Mouse (Mus musculus): ENCODE results near the gene Astl.

The Astl gene

DNA sequence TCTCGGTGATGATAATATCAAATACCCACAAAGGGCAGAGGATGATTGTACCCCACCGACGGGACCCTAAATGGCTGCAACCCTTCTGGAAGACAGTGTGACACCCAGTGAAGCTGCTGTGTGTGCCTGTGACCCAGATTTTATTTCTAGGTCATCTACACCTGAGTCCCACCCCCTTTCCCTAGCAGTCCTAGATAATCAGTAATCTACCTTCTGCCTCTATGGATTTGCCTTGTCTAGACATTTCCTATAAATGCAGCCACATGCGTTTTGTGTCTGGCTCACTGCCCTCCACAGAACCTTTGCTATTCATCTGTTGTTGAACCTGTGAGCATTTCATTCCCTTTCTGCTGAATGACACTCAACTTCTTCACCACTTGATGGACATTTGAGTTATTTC lies 15.4 kb downstream of the Astl start:
- in situ Hi-C loops (cut with MboI, MseI) = no loop called here

DNA sequence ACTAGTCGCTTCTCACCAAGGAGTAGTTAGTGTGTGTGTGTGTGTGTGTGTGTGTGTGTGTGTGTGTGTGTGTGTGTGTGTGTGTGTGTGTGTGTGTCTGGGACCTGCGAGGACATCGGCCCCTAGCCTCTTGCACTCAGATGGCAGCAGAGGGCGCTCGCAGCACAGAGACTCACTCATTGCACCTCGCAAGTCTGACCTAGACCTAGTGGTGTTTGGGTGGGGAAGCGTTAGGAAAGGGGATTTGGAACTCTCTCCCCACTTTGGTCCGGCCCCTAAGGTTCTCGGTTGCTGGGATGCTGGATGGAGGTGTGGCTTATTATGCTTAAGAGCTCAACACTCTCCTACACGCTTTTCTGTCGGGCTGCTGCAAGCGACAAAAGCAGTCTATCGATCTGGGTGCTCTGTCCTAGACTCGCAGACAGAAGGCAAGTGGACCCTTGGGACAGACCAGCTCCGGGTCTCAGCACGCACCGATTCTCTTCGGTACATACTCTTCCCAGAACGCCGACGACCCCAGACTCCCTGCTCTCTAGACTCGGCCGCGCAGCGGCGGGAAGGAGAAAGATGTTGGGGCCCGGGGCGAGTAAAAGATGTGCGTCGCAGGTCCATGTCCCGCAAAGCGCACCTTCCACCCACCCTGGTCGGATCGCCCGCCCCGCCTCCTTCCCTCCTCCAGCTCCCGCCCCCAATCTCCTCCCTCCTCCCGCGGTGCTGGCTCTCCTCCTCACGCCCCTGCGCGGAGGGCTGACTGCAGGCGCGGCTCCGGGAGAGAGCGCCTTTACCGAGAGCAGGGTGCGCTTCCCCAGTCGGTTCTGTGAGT lies 24.2 kb downstream of the Astl start, which contains the start of gene Adra2b:
Gene Adra2b, plus strand, starts transcription at position 750 of the 823 bp plus-strand sequence.
- in situ Hi-C loops (cut with MboI, MseI) = loop anchor here in 1 of 2 experiments (10.0 kb wide), 1 partner anchor 92 kb away; no protein-coding TSS in a partner anchor

DNA sequence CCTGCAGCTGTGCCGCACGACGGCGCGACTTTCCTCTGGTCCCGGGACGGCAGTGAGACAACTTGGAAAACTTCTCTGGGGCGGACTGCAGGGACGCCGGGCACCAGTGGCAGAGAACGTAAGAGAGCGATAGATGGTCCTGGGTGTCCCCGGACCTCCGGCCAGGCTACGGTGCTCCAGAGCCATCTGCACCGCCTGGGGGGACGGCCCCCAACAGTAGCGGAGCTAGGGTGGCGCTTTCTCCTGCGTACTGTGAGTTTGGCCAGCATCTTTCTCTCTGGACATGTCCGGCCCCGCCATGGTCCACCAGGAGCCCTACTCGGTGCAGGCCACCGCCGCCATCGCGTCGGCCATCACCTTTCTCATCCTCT lies 24.8 kb downstream of the Astl start:
- in situ Hi-C loops (cut with MboI, MseI) = loop anchor here in 1 of 2 experiments (10.0 kb wide), 1 partner anchor 92 kb away; no protein-coding TSS in a partner anchor

DNA sequence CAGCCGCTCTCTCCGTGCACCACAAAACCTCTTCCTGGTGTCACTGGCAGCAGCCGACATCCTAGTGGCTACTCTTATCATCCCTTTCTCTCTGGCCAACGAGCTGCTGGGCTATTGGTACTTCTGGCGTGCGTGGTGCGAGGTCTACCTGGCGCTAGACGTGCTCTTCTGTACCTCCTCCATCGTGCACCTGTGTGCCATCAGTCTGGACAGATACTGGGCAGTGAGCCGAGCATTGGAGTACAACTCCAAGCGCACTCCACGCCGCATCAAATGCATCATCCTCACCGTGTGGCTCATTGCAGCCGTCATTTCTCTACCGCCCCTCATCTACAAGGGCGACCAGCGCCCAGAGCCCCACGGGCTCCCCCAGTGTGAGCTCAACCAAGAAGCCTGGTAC lies 25.3 kb downstream of the Astl start:
- in situ Hi-C loops (cut with MboI, MseI) = loop anchor here in 1 of 2 experiments (10.0 kb wide), 1 partner anchor 91 kb away; no protein-coding TSS in a partner anchor

DNA sequence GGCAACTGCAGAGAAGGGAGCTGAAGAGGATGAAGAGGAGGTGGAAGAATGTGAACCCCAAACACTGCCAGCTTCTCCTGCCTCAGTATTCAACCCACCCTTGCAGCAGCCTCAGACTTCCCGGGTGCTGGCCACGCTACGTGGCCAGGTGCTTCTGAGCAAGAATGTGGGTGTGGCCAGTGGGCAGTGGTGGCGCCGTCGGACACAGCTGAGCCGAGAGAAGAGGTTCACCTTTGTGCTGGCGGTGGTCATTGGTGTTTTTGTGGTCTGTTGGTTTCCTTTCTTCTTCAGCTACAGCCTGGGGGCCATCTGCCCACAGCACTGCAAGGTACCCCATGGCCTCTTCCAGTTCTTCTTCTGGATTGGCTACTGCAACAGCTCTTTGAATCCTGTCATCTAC lies 26.0 kb downstream of the Astl start:
- in situ Hi-C loops (cut with MboI, MseI) = loop anchor here in 1 of 2 experiments (10.0 kb wide), 1 partner anchor 90 kb away; no protein-coding TSS in a partner anchor

GRCm38 (mm10) chr2:127367126-127367820 lies 28.8 kb downstream of the Astl start:
- in situ Hi-C loops (cut with MboI, MseI) = loop anchor here in 1 of 2 experiments (10.0 kb wide), 1 partner anchor 88 kb away; no protein-coding TSS in a partner anchor

DNA sequence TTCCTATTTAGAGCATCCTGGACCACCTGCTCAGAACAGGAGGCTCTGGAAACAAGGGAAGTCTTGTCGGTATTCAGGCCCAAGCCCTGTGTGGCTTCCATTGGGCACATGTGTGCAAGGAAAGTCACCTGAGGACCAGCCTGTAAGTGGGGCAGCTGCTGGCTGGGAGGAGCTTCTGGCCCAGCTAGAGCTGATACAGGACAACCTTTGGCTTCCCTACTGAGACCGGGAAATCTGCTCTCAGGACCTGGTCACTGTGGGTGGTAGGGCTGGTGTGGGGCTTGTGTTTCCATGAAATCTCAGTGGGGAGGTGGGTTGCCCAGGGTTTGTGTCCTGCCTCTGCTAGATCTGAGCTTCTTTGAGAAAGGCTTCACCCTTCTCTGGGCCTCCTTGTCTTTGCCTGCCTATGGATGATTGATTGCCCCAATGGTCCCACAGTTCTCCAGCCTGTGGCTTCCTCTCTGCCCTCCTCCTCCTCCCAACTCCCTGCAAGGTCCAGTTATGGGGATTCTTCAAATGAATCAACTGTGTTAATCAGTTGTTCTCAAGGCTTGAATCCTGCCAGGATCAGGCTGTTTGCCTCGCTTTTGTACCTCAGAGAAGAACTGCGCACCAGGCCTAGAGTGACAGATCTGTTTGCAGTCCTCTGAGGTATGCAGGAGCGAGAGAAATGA lies 31.4 kb downstream of the Astl start:
- in situ Hi-C loops (cut with MboI, MseI) = loop anchor here in 1 of 2 experiments (5.0 to 10.0 kb wide), 2 partner anchors 37 to 85 kb away; no protein-coding TSS in a partner anchor

DNA sequence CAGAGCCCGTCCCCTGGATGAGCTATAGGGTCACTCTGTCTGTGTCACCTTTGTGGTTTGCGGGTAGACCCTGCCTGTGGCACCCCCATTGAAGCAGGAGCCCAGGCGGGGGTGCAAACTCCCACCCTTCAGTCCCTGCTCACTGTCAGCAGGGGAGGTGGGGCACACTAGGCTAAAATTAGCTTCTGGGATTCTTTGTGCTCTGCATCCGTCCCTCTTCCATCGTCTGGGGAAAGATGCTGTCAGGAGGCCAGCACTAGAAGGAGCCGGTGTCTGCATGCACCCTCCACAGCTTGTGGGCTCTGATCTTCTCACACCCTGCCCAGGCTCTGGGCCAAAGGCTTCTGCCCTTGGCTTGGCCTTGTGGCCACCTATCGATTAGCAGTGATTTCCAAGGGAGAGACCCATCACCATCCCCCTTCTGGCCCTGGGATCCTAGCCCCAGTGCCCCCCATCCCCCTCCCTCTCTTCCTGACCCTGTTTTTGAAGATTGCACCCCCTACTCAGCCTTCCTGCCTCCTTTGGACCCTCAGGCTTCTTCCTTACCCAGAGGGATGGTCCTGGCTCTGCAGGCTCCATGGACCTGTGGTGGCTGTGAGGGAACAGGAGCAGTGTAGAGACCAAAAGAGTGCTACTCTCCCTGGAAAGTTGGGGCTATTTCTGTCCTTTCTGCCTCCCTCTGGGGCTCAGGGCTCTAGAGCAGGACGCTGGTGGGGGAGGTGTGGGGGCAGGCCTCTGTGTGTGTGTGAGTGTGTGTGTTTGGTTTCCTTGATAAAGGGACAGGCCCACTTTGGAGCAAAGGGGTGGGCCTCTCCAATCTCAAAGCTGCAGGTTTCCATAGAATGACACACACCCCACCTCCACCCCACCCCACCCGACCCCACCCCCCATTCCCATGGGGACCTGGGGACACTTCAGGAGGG lies 32.4 kb downstream of the Astl start:
- in situ Hi-C loops (cut with MboI, MseI) = loop anchor here in 1 of 2 experiments (5.0 kb wide), 1 partner anchor 36 kb away; no protein-coding TSS in a partner anchor

DNA sequence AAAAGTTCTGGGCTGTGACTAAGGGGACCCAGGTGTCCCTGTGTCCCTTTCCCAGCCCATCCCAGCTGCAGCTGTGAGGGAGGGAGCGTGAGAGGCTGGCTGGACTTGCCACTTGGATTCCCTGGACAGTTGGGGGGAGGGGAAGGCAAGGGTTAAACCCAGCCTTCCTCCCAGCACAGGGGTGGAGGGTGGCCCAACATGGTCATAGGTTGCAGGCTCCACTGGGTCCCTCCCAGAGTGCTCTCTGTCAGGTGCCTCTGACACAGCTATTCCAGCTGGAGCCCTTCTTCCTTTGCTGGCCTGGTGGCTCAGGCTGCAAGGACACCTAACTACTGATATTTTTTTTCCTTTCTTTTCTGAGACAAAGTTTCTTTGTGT lies 33.0 kb downstream of the Astl start:
- in situ Hi-C loops (cut with MboI, MseI) = loop anchor here in 1 of 2 experiments (5.0 kb wide), 1 partner anchor 36 kb away; no protein-coding TSS in a partner anchor

- in situ Hi-C loops (cut with MboI, MseI) = loop anchor here in 1 of 2 experiments (5.0 kb wide), 1 partner anchor 35 kb away; no protein-coding TSS in a partner anchor
These were observed 33.6 kb downstream of the Astl start for GRCm38 (mm10) chr2:127372082-127372481.

DNA sequence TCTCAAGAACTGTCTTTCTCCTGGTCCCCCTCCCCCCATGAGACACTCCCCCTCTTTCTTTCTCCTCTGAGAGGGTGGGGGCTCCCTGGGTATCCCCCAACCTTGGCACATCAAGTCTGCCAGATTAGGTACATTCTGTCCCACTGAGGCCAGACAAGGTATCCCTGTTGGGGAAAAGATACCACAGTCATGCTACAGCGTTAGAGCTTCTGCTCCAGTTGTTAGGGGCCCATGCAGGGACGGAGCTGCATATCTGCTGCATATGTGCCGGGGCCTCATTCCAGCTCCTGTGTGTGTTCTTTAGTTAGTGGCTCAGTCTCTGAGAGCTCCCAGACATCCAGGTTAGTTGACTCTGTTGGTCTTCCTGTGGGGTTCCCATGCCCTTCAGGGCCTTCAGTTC lies 35.7 kb downstream of the Astl start:
- in situ Hi-C loops (cut with MboI, MseI) = loop anchor here in 1 of 2 experiments (5.0 kb wide), 1 partner anchor 33 kb away; no protein-coding TSS in a partner anchor

- in situ Hi-C loops (cut with MboI, MseI) = no loop called here
These were observed 36.6 kb downstream of the Astl start for GRCm38 (mm10) chr2:127375087-127375486.

DNA sequence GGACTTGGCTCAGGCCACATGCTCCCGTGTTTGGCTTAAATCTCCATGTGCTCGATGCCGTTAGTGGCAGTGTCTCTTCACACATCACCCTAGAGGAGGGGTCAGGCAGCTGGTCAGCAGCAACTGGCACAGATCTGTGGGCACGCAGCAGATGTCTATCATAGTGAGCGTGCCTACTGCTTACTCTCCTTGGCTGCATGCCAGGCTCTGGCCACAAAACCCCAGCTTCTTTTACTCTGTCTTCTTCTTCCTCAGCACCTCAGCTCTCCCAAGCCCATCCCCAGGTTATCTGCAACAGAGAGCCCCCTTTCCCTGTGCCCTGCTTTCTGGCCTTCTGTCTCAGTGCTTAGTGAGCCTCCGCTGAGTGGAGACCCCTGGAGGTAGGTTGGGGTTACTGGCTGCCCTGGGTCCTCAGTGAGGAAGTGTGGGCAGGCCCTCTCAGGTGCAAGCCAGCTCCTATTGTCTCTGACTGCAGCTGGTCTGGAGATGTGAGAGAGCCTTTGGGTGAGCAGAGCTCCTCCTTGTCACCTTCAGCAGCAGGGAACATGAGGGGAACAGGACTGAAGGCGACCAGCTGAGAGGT lies 37.4 kb downstream of the Astl start:
- in situ Hi-C loops (cut with MboI, MseI) = no loop called here

- in situ Hi-C loops (cut with MboI, MseI) = no loop called here
These were observed 38.1 kb downstream of the Astl start for GRCm38 (mm10) chr2:127376423-127377051.

- in situ Hi-C loops (cut with MboI, MseI) = no loop called here
These were observed 39.6 kb downstream of the Astl start for GRCm38 (mm10) chr2:127377942-127378610.

DNA sequence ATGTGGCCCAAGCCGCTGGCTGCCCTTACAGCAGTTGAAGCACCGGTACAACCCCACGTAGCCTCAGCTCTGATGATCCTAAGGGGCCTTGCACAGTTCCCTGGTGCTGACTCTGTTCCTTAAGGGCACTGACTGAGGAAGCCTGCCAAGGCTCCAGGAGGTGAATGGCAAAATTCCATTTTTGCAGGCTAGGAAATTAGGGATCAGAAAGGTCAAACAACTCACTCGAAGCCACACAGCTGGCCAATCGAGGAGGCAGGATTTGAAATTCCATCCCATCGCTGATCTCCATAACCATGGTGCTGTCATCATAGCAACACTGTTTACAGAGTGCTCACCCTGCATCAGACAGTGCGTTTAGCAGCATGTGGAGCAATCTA lies 40.2 kb downstream of the Astl start:
- in situ Hi-C loops (cut with MboI, MseI) = no loop called here

DNA sequence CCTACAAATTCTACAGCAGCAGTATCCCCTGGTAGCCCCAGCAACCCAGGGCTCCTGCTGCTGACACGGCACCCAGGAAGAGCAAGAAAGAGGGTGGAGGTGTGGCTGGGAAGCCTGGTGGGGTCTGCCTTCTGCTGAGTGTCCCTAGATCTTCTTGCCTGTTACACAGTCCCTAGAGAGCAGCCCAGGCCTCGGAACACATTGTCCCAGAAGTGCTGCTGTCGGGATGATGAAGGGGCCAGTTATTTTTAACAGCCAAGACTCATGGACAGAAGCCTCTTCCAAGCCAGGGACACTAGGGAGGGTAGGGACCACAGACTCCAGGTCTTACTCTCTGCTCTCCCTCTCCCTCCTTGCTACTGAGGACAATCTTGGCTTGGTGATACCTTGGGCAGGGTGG lies 40.8 kb downstream of the Astl start:
- in situ Hi-C loops (cut with MboI, MseI) = no loop called here

- in situ Hi-C loops (cut with MboI, MseI) = no loop called here
These were observed 45.4 kb downstream of the Astl start for GRCm38 (mm10) chr2:127383881-127384280.

- in situ Hi-C loops (cut with MboI, MseI) = no loop called here
These were observed 49.1 kb downstream of the Astl start for GRCm38 (mm10) chr2:127387521-127387920.

Measured in T-helper 17 cell (primary cell).